ENCODE assay signal across 9 mouse cellular contexts in genomic region chr8:105852146-105852729, GRCm38 (mm10). TPM values are rescaled to one million over a fixed set of nuclear protein-coding genes. Genes with fewer than 3 reads are reported as not detected.
DNase-seq lines count a peak whose midpoint lies in the region; ATAC-seq and TF ChIP-seq lines count a peak whose summit lies in the region.
"Had no signal": no experiment of that assay in that cellular context is flagged by ENCODE, and none has a peak within 500 bp of the region (broad histone marks: within the 10 kb centered on the region; RNA-seq: fewer than 3 reads in every experiment).

No protein-coding gene starts in this region.

- no peak overlapping the region for H3K9ac ChIP-seq in lung, embryonic 14.5 days
- no peak overlapping the region for H3K9ac ChIP-seq in limb, embryonic 12.5 days (replicated peaks)

- H3K4me3 ChIP-seq in lung, embryonic 14.5 days (ENCODE audit: low read depth, low read length): peak overlapping the region; percentile 77; the same call in 1 of the 2 replicates
- H3K4me3 ChIP-seq in limb, embryonic 12.5 days (replicated peaks): peak overlapping the region; percentile 74; the same call in 1 of the 2 replicates
- peak overlapping the region; percentile 86; the same call in 1 of the 2 replicates for H3K4me3 ChIP-seq in small intestine, adult 2 months (ENCODE audit: low read depth, low read length)
- H3K4me3 ChIP-seq in lung, adult 2 months (replicated peaks; ENCODE audit: extremely low read depth, low read depth, low read length): no peak overlapping the region

- WGBS in lung, embryonic 14.5 days: 77% methylated on average over 12 of the region's 12 CpGs
- 83% methylated on average over 12 of the region's 12 CpGs for WGBS in limb, embryonic 12.5 days
- WGBS in small intestine, adult 2 months: 73% methylated on average over 12 of the region's 12 CpGs
- 74% methylated on average over 12 of the region's 12 CpGs for WGBS in lung, adult 2 months

- no peak for TF ChIP-seq POLR2A in small intestine, adult 2 months (IDR thresholded peaks at IDR 0.05; ENCODE audit: low read depth, low read length)
- TF ChIP-seq POLR2A in lung, adult 2 months (IDR thresholded peaks at IDR 0.05; ENCODE audit: borderline replicate concordance, extremely low read depth, low read depth, low read length): no peak

- H3K27ac ChIP-seq in lung, embryonic 14.5 days (ENCODE audit: low read depth): no peak overlapping the region
- H3K27ac ChIP-seq in limb, embryonic 12.5 days: no peak overlapping the region
- H3K27ac ChIP-seq in small intestine, adult 2 months (ENCODE audit: insufficient read depth, low read depth, low read length): no peak overlapping the region

- H3K4me2 ChIP-seq in lung, embryonic 14.5 days: no peak overlapping the region
- H3K4me2 ChIP-seq in limb, embryonic 12.5 days: no peak overlapping the region

- DNase-seq in cerebellum, adult 11-12 months: peak; percentile 42
- no peak for DNase-seq in cerebellum, postnatal 36 days
- DNase-seq in lung, embryonic 14.5 days: no peak
- DNase-seq in lung, postnatal 4 days: no peak
- DNase-seq in lung, adult 2 months: no peak
- DNase-seq in adrenal gland, postnatal 25 days: no peak

- H3K4me1 ChIP-seq in lung, embryonic 14.5 days (ENCODE audit: insufficient read depth): peaks cover 12% of the 10 kb centered on the region
- peaks cover 26% of the 10 kb centered on the region for H3K4me1 ChIP-seq in limb, embryonic 12.5 days (replicated peaks)
- H3K4me1 ChIP-seq in small intestine, adult 2 months (ENCODE audit: control insufficient read depth, insufficient read depth, insufficient read length, low read length): peaks cover 9% of the 10 kb centered on the region
- peaks cover 11% of the 10 kb centered on the region for H3K4me1 ChIP-seq in lung, adult 2 months (ENCODE audit: control insufficient read depth, insufficient read depth, low read length)

- no peaks in the 10 kb centered on the region for H3K27me3 ChIP-seq in lung, embryonic 14.5 days (ENCODE audit: insufficient read depth, low read length)
- no peaks in the 10 kb centered on the region for H3K27me3 ChIP-seq in limb, embryonic 12.5 days
- H3K27me3 ChIP-seq in small intestine, adult 2 months (ENCODE audit: control insufficient read depth, insufficient read depth, low read length): no peaks in the 10 kb centered on the region

- peaks cover 24% of the 10 kb centered on the region for H3K36me3 ChIP-seq in lung, embryonic 14.5 days (ENCODE audit: insufficient read depth)
- H3K36me3 ChIP-seq in limb, embryonic 12.5 days: peaks cover 26% of the 10 kb centered on the region
- H3K36me3 ChIP-seq in small intestine, adult 2 months (ENCODE audit: control insufficient read depth, insufficient read depth, low read length): no peaks in the 10 kb centered on the region; the same call in 1 of the 2 replicates

- no peaks in the 10 kb centered on the region for H3K9me3 ChIP-seq in lung, embryonic 14.5 days (ENCODE audit: low read depth, low read length)
- H3K9me3 ChIP-seq in limb, embryonic 12.5 days: no peaks in the 10 kb centered on the region

- TF ChIP-seq CTCF in lung, embryonic 14.5 days (IDR thresholded peaks at IDR 0.05; ENCODE audit: low read depth): no peak
- TF ChIP-seq CTCF in small intestine, adult 2 months (IDR thresholded peaks at IDR 0.05; ENCODE audit: extremely low read depth, insufficient read length, insufficient replicate concordance, low read depth, low read length): no peak
- no peak for TF ChIP-seq CTCF in lung, adult 2 months (IDR thresholded peaks at IDR 0.05; ENCODE audit: insufficient read depth, low read length)

- no peak for ATAC-seq in lung, embryonic 14.5 days (ENCODE audit: insufficient read depth)
- no peak for ATAC-seq in limb, embryonic 12.5 days (ENCODE audit: insufficient number of reproducible peaks, insufficient read depth, low FRiP score, low TSS enrichment, low read depth)

RNA-seq across cellular contexts. Expression of gene Cenpt, which starts 0.8 kb away (rescaled TPM):
- 41.4 and 46.2 TPM in 2 replicates for polyA plus RNA-seq in lung, embryonic 14.5 days (2014; fragmentation: Nextera tagmentation; extraction: Ambion mirVana)
- 55.3 and 59.2 TPM in 2 replicates for polyA plus RNA-seq in limb, embryonic 12.5 days (2016; fragmentation: Nextera tagmentation; extraction: Ambion mirVana)
- polyA plus RNA-seq in small intestine, adult 2 months (2012; rRNA removed): 5.6 and 9.7 TPM in 2 replicates
- 12.0 and 17.4 TPM in 2 replicates for polyA plus RNA-seq in lung, adult 2 months (2012; rRNA removed)
- total RNA-seq in adrenal gland, postnatal 25 days (2021): 7.5 and 9.2 TPM in 2 replicates

RNA-seq across cellular contexts. Expression of gene Thap11, which starts 2.7 kb away (rescaled TPM):
- polyA plus RNA-seq in lung, embryonic 14.5 days (2014; fragmentation: Nextera tagmentation; extraction: Ambion mirVana): 62.7 and 70.7 TPM in 2 replicates
- 85.6 and 96.3 TPM in 2 replicates for polyA plus RNA-seq in limb, embryonic 12.5 days (2016; fragmentation: Nextera tagmentation; extraction: Ambion mirVana)
- polyA plus RNA-seq in small intestine, adult 2 months (2012; rRNA removed): 24.1 and 39.4 TPM in 2 replicates
- polyA plus RNA-seq in lung, adult 2 months (2012; rRNA removed): 54.9 and 60.8 TPM in 2 replicates
- total RNA-seq in adrenal gland, postnatal 25 days (2021): 38.0 and 40.1 TPM in 2 replicates

RNA-seq across cellular contexts. Expression of gene Nutf2, which starts 8.1 kb away (rescaled TPM):
- 317 and 347 TPM in 2 replicates for polyA plus RNA-seq in lung, embryonic 14.5 days (2014; fragmentation: Nextera tagmentation; extraction: Ambion mirVana)
- polyA plus RNA-seq in limb, embryonic 12.5 days (2016; fragmentation: Nextera tagmentation; extraction: Ambion mirVana): 253 and 266 TPM in 2 replicates
- 11.5 and 15.3 TPM in 2 replicates for polyA plus RNA-seq in small intestine, adult 2 months (2012; rRNA removed)
- 17.9 and 27.0 TPM in 2 replicates for polyA plus RNA-seq in lung, adult 2 months (2012; rRNA removed)
- 36.3 and 56.0 TPM in 2 replicates for total RNA-seq in adrenal gland, postnatal 25 days (2021)

RNA-seq across cellular contexts. Expression of gene Tsnaxip1, which starts 24.7 kb away (rescaled TPM):
- 0.09 and 0.11 TPM in 2 replicates for polyA plus RNA-seq in lung, embryonic 14.5 days (2014; fragmentation: Nextera tagmentation; extraction: Ambion mirVana)
- polyA plus RNA-seq in limb, embryonic 12.5 days (2016; fragmentation: Nextera tagmentation; extraction: Ambion mirVana): 0.17 and 0.56 TPM in 2 replicates
- not detected in 2 replicates for polyA plus RNA-seq in small intestine, adult 2 months (2012; rRNA removed)
- 1.0 and 2.2 TPM in 2 replicates for polyA plus RNA-seq in lung, adult 2 months (2012; rRNA removed)
- not detected in 2 replicates for total RNA-seq in adrenal gland, postnatal 25 days (2021)
- polyA plus RNA-seq: large intestine, adult 2 months had no signal

RNA-seq across cellular contexts. Expression of gene Ranbp10, which starts 25.1 kb away (rescaled TPM):
- 12.2 and 13.8 TPM in 2 replicates for polyA plus RNA-seq in lung, embryonic 14.5 days (2014; fragmentation: Nextera tagmentation; extraction: Ambion mirVana)
- polyA plus RNA-seq in limb, embryonic 12.5 days (2016; fragmentation: Nextera tagmentation; extraction: Ambion mirVana): 14.9 and 17.2 TPM in 2 replicates
- 9.5 and 15.3 TPM in 2 replicates for polyA plus RNA-seq in small intestine, adult 2 months (2012; rRNA removed)
- 25.8 and 28.5 TPM in 2 replicates for polyA plus RNA-seq in lung, adult 2 months (2012; rRNA removed)
- total RNA-seq in adrenal gland, postnatal 25 days (2021): 25.4 and 29.5 TPM in 2 replicates
